Mouse (Mus musculus) neural tube, embryonic 14.5 days (tissue): ENCODE data around the gene Mpo. TPM values are rescaled to one million over a fixed set of nuclear protein-coding genes. Genes with fewer than 3 reads are reported as not detected.

ENCODE experiments used
- ATAC-seq: fragments of 200-750 bp; cut with Nextera tagmentation; 2 replicates; pipeline ENCODE4 v1.8.0; 2017; ENCODE audit warnings: low read depth, mild to moderate bottlenecking, moderate TSS enrichment, moderate library complexity
- H3K27ac ChIP-seq: fragments of 300-500 bp; sonication (generic); 2 replicates; pipeline ENCODE4 v1.5.1; 2014; ENCODE audit warnings: low read depth, mild to moderate bottlenecking, control low read depth, low read length, moderate library complexity, mixed read lengths
- H3K27me3 ChIP-seq: fragments of 300-500 bp; sonication (generic); 2 replicates; pipeline ENCODE4 v1.6.1; 2014; ENCODE audit warnings: low read length; ENCODE audit not compliant: control insufficient read depth, insufficient read depth
- H3K36me3 ChIP-seq: fragments of 300-500 bp; sonication (generic); 2 replicates; pipeline ENCODE4 v1.6.1; 2014; ENCODE audit warnings: low read length, mixed read lengths; ENCODE audit not compliant: control insufficient read depth, insufficient read depth
- H3K4me1 ChIP-seq: fragments of 300-500 bp; sonication (generic); 2 replicates; pipeline ENCODE4 v1.6.1; 2014; ENCODE audit warnings: low read length; ENCODE audit not compliant: control insufficient read depth, insufficient read depth
- H3K4me2 ChIP-seq: fragments of 300-500 bp; sonication (generic); 2 replicates; pipeline ENCODE4 v1.6.1; 2014; ENCODE audit warnings: mild to moderate bottlenecking, low read depth, low read length, control low read depth
- H3K4me3 ChIP-seq: fragments of 300-500 bp; sonication (generic); 2 replicates; pipeline ENCODE4 v1.5.1; 2014; ENCODE audit warnings: low read depth, low read length, control low read depth, mixed read lengths
- H3K9ac ChIP-seq: fragments of 300-500 bp; sonication (generic); replicated peaks from 2 replicates; pipeline ENCODE4 v1.6.1; 2014; ENCODE audit warnings: low read depth, mild to moderate bottlenecking, control low read depth, low read length, mixed read lengths
- H3K9me3 ChIP-seq: fragments of 300-500 bp; sonication (generic); 2 replicates; pipeline ENCODE4 v1.6.1; 2016; ENCODE audit warnings: low read length; ENCODE audit not compliant: control insufficient read depth
- WGBS: fragments of 180-500 bp; shearing (Covaris S2); extraction: QIAGEN DNeasy Blood & Tissue Kit; methylation state at CpG from one replicate; pipeline ENCODE4 v1.1.7; 2014; 5-methylcytosine and 5-hydroxymethylcytosine counted together
- polyA plus RNA-seq: library from polyadenylated mRNA; unstranded; fragments of >200 nt; fragmentation: Nextera tagmentation; extraction: Ambion mirVana; gene quantifications from 2 replicates; pipeline ENCODE4 v1.2.1, GENCODE M21; 2014

Mpo gene
- polyA plus RNA-seq, 1 experiment from 2014 or later: 0.31 TPM

GRCm38 (mm10) chr11:87756251-87756820 is 37.0 kb upstream of the Mpo start:
- Histone ChIP-seq H3K27ac (no peak overlapping the region), H3K9me3 (no peaks in the 10 kb centered on the region), H3K27me3 (no peaks in the 10 kb centered on the region), H3K4me1 (peaks cover 10% of the 10 kb centered on the region; the same call in 1 of the 2 replicates), H3K9ac (no peak overlapping the region), H3K4me3 (no peak overlapping the region), H3K36me3 (no peaks in the 10 kb centered on the region), H3K4me2 (no peak overlapping the region)
- no peak for ATAC-seq
- 91% methylated on average over 15 of the region's 15 CpGs for WGBS

- Histone ChIP-seq H3K36me3 (no peaks in the 10 kb centered on the region), H3K9me3 (no peaks in the 10 kb centered on the region), H3K27ac (no peak overlapping the region), H3K4me2 (no peak overlapping the region), H3K9ac (no peak overlapping the region), H3K27me3 (peaks cover 2% of the 10 kb centered on the region; the same call in 1 of the 2 replicates), H3K4me3 (no peak overlapping the region), H3K4me1 (peaks cover 13% of the 10 kb centered on the region; the same call in 1 of the 2 replicates)
- no peak for ATAC-seq
- 92% methylated on average over 25 of the region's 25 CpGs for WGBS
Measured at GRCm38 (mm10) chr11:87757001-87757954, 36.1 kb upstream of the Mpo start.

GRCm38 (mm10) chr11:87758161-87758911 is 35.0 kb upstream of the Mpo start:
- H3K4me3 ChIP-seq: no peak overlapping the region
- no peak for ATAC-seq
- 84% methylated on average over 7 of the region's 7 CpGs for WGBS
- no peaks in the 10 kb centered on the region for H3K36me3 ChIP-seq
- no peaks in the 10 kb centered on the region for H3K9me3 ChIP-seq
- no peak overlapping the region for H3K4me2 ChIP-seq
- H3K4me1 ChIP-seq: peaks cover 22% of the 10 kb centered on the region; the same call in 1 of the 2 replicates
- H3K9ac ChIP-seq: no peak overlapping the region
- no peak overlapping the region for H3K27ac ChIP-seq
- H3K27me3 ChIP-seq: peaks cover 3% of the 10 kb centered on the region; the same call in 1 of the 2 replicates

- WGBS: 76% methylated on average over 4 of the region's 4 CpGs
- H3K4me2 ChIP-seq: no peak overlapping the region
- no peaks in the 10 kb centered on the region for H3K9me3 ChIP-seq
- H3K36me3 ChIP-seq: no peaks in the 10 kb centered on the region
- H3K4me1 ChIP-seq: peaks cover 22% of the 10 kb centered on the region; the same call in 1 of the 2 replicates
- H3K9ac ChIP-seq: no peak overlapping the region
- H3K27ac ChIP-seq: no peak overlapping the region
- H3K27me3 ChIP-seq: peaks cover 3% of the 10 kb centered on the region; the same call in 1 of the 2 replicates
- no peak for ATAC-seq
- no peak overlapping the region for H3K4me3 ChIP-seq
Measured at GRCm38 (mm10) chr11:87758957-87759608, 34.3 kb upstream of the Mpo start.

GRCm38 (mm10) chr11:87759609-87760005 is 33.8 kb upstream of the Mpo start:
- Histone ChIP-seq H3K36me3 (no peaks in the 10 kb centered on the region), H3K4me1 (peaks cover 24% of the 10 kb centered on the region; the same call in 1 of the 2 replicates), H3K9ac (no peak overlapping the region), H3K27ac (peak overlapping the region; percentile 75), H3K4me3 (no peak overlapping the region; the same call in 1 of the 2 replicates), H3K9me3 (no peaks in the 10 kb centered on the region), H3K27me3 (peaks cover 4% of the 10 kb centered on the region; the same call in 1 of the 2 replicates), H3K4me2 (peak overlapping the region; percentile 94; the same call in 1 of the 2 replicates)
- WGBS: 3% methylated on average over 3 of the region's 3 CpGs
- no peak for ATAC-seq

- Histone ChIP-seq H3K27me3 (peaks cover 6% of the 10 kb centered on the region; the same call in 1 of the 2 replicates), H3K27ac (peak within 1 kb of the TSS; percentile 75), H3K4me1 (peaks cover 32% of the 10 kb centered on the region; the same call in 1 of the 2 replicates), H3K4me3 (peak within 1 kb of the TSS; percentile 69), H3K9me3 (no peaks in the 10 kb centered on the region), H3K4me2 (peak within 1 kb of the TSS; percentile 94), H3K36me3 (no peaks in the 10 kb centered on the region), H3K9ac (peak within 1 kb of the TSS; percentile 66)
- ATAC-seq: peak; percentile 78
- 4% methylated on average over 23 of the region's 23 CpGs for WGBS
Measured at GRCm38 (mm10) chr11:87760301-87761081, 32.9 kb upstream of the Mpo start, which contains the start of gene Tspoap1. Tspoap1 (plus strand) TSS chr11:87760541.

GRCm38 (mm10) chr11:87761181-87761721 is 32.1 kb upstream of the Mpo start:
- no peaks in the 10 kb centered on the region for H3K36me3 ChIP-seq
- WGBS: 57% methylated on average over 11 of the region's 11 CpGs
- peak overlapping the region; percentile 66 for H3K9ac ChIP-seq
- H3K4me1 ChIP-seq: peaks cover 32% of the 10 kb centered on the region; the same call in 1 of the 2 replicates
- no peaks in the 10 kb centered on the region for H3K9me3 ChIP-seq
- ATAC-seq: no peak
- H3K27ac ChIP-seq: no peak overlapping the region
- peak overlapping the region; percentile 69 for H3K4me3 ChIP-seq
- H3K4me2 ChIP-seq: peak overlapping the region; percentile 94
- peaks cover 6% of the 10 kb centered on the region; the same call in 1 of the 2 replicates for H3K27me3 ChIP-seq
